Mouse (Mus musculus): Measurements from ENCODE around the gene Slc44a4.
"Not testable (repeated sequence)": the region's sequence is repeated elsewhere in the genome, so short reads cannot be mapped to it uniquely, and the experiment has no call there.

The Slc44a4 gene

DNA sequence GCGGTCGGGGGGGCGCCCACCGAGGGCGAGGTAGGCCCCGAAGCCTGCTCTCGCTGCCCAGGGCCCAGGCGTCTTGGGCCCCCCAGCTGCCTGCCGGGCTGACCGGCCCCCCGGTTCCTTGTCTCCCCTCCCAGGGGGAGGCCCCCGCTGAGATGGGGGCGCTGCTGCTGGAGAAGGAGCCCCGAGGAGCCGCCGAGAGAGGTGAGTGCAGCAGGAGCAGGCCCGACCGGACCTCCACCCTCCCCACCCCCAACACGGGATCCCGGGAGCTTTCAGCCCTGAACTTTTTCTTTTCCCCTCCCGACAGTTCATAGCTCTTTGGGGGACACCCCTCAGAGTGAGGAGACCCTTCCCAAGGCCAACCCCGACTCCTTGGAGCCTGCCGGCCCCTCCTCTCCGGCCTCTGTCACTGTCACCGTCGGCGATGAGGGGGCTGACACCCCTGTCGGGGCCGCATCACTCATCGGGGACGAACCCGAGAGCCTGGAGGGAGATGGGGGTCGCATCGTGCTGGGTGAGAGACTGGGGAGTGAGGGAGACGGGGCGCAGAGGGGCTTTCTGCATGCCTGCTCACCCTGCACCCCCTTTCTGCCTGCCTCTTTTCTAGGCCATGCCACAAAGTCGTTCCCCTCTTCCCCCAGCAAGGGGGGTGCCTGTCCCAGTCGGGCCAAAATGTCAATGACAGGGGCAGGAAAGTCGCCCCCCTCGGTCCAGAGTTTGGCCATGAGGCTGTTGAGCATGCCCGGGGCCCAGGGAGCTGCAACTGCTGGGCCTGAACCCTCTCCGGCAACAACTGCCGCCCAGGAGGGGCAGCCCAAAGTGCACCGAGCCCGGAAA is 15.0 kb upstream of the Slc44a4 start:
- peak; percentile 56 for DNase-seq

DNA sequence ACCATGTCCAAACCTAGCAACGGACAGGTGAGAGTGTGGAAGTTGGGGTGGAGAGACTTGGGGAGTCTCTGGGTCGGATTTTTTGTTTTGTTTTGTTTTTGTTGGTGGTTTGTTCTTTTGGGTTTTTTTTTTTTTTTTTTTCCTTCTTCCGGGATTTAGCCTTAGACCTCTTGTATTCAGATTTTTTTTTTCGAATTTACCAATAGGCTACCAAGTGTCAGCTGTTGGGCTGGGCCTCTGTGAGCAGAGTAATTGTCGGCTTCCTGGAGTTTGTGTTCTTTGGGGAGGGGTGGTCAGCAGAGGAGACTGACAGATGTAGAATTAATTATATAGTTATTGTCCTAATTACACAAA is 14.4 kb upstream of the Slc44a4 start:
- no peak for DNase-seq

DNA sequence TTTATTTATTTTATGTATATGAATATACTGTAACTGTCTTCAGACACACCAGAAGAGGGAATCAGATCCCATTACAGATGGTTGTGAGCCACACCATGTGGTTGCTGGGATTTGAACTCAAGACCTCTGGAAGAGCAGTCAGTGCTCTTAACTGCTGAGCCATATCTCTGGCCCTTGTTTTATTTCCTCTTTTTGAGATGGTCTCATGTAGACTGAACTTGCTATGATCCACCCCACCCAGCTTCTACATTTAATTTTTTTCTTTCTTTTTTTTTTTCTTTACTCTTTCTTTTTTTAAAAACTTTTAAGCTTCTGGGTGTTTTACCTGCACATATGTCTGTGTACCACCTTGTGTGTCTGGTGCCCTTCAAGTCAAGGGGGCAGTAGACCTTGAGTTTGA is 13.4 kb upstream of the Slc44a4 start:
- not testable (repeated sequence) for DNase-seq

- DNase-seq = not testable (repeated sequence)
These were observed 12.3 kb upstream of the Slc44a4 start for GRCm38 (mm10) chr17:34901948-34902347.

GRCm38 (mm10) chr17:34902895-34903294 is 11.4 kb upstream of the Slc44a4 start:
- no peak for DNase-seq

GRCm38 (mm10) chr17:34910982-34911381 is 3.3 kb upstream of the Slc44a4 start:
- DNase-seq = no peak

- peak; percentile 64 for DNase-seq
These were observed 2.3 kb upstream of the Slc44a4 start for GRCm38 (mm10) chr17:34911945-34912351.

DNA sequence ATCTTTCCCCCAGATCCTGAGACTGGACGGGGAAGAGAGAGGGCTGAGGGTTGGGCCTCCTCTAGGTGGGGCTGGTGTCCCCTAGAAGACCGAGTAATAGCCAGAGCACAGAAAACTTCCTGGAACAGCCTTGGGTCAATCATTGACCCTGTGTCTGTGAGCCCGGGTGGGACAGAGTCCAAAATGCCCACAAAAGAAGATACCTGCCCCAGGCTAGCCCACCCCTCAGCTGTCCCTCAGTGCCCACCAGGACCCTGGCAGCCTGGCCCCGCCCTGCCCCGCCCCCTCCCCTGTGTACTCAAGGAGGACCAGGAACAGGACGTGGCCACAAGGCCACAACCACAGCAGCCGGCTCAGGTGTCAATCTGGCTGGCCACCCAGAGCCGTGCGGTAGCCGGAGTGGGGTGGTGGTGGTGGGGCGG is 1.2 kb downstream of the Slc44a4 start:
- DNase-seq = no peak

- DNase-seq = no peak
These were observed 2.0 kb downstream of the Slc44a4 start for GRCm38 (mm10) chr17:34916316-34916715.

DNA sequence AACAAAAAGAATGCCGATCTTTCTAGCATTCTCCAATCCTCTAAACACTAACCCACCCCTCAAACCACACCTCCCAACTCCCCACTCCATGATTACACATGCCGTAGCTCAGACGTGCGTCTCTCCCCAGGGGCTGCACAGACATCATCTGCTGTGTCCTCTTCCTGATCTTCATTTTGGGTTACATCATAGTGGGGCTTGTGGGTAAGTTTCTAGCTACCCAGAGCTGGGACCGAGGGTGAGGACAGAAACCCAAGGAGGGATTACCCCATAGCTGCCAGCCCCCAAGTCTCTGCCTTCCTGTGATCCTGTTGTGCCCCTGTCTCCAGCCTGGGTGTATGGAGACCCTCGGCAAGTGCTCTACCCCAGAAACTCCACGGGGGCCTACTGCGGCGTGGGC is 2.9 kb downstream of the Slc44a4 start:
- no peak for DNase-seq

- DNase-seq = no peak
These were observed 8.7 kb downstream of the Slc44a4 start for GRCm38 (mm10) chr17:34922939-34923338.

DNA sequence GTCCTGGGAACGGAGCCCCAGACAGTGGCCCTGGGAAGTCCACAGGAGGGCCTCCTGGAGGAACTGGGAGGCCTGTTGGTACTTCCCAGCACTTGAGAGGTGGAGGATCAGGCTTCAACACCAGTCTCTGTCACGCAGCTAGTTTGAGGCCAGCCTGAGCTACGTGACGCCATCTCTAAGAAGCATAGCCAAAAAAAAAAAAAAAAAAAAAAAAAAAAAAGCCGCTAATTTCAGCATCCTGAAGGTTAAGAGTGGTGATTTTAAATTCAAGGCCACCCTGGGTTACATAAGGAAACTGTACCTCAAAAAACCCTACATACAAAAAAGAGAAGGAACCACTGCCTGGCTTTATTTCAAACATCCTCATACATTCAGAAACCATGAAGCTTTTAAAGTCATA is 10.0 kb downstream of the Slc44a4 start:
- DNase-seq = no peak

- DNase-seq = no peak
These were observed 13.2 kb downstream of the Slc44a4 start for GRCm38 (mm10) chr17:34927306-34928019.

GRCm38 (mm10) chr17:34928841-34929240 is 14.6 kb downstream of the Slc44a4 start:
- no peak for DNase-seq

- peak; percentile 98 for DNase-seq
These were observed 16.9 kb downstream of the Slc44a4 start, which contains the start of gene Neu1 for GRCm38 (mm10) chr17:34931061-34931734. Gene Neu1, plus strand, starts transcription at chr17:34931253.

- DNase-seq = no peak
These were observed 17.5 kb downstream of the Slc44a4 start for GRCm38 (mm10) chr17:34931735-34932098.

DNA sequence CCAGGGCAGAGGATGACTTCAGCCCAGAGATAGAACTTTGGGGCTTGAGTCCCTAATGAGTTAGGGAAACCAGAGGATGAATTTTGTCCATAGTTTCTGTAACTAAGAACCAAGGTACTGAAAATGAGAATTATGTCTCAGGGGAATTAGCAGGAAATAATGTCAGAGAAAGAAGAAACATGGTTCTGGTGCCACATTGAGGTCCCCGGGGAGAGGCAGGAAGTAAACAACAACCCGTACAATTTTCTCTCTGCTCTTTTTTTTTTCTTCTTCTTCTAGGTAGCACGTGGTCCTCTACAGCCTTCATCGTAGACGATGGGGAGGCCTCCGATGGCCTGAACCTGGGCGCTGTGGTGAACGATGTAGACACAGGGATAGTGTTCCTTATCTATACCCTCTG is 18.0 kb downstream of the Slc44a4 start:
- DNase-seq = no peak

DNA sequence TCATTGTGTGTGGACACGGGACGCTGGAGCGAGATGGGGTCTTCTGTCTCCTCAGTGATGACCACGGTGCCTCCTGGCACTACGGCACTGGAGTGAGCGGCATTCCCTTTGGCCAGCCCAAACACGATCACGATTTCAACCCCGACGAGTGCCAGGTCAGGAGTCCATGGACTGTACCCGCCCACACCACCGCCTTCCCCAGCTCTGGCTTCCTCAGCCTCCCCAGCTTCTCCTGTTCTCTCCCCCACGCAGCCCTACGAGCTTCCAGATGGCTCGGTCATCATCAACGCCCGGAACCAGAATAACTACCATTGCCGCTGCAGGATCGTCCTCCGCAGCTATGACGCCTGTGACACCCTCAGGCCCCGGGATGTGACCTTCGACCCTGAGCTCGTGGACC is 19.8 kb downstream of the Slc44a4 start:
- DNase-seq = no peak

DNA sequence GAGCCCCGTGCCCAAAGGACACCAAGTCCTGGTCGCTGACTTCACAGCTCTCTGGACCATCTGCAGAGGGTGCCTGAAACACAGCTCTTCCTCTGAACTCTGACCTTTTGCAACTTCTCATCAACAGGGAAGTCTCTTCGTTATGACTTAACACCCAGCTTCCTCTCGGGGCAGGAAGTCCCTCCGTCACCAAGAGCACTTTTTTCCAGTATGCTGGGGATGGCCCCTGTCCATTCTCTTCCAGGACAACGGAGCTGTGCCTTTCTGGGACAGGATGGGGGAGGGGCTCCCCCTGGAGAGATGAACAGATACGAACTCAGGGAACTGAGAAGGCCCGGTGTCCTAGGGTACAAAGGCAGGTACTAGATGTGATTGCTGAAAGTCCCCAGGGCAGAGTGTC is 20.6 kb downstream of the Slc44a4 start:
- no peak for DNase-seq

GRCm38 (mm10) chr17:34937960-34938505 is 23.8 kb downstream of the Slc44a4 start:
- DNase-seq = no peak

GRCm38 (mm10) chr17:34941344-34942041 is 27.2 kb downstream of the Slc44a4 start:
- DNase-seq = no peak

DNA sequence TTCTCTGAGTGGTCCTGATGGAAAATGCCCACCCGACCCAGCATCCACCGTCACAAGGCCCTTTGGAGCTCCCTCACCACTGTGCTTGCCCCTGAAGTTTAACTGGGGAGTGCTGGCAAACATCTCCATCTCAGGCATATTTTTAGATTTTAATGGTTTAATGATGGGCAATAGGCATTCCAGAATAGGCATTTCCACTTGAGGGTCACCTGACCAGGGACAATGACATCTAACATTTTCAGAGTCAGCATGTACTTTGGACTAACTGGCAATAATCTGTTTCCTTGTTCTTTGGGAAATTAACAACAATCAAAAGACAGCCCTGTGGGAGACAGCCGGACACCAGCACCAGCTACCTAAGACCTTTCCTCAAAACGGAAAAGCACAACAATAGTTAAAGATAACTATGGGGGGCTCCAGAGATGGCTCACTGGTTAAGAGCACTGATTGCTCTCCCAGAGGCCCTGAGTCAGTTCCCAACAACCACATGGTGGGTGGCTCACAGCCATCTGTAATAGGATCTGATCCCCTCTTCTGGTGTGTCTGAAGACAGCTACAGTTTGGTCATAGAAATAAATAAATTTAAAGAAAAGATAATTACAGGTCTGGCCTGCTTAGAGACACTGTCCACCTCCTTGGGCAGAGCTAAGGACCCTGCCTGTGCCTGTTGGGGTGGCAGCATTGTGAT is 29.0 kb downstream of the Slc44a4 start:
- no peak for DNase-seq
